Mouse (Mus musculus) cerebellum, adult 2 months (tissue): ENCODE measurements around the gene Rps19bp1. TPM values are rescaled to one million over a fixed set of nuclear protein-coding genes. Genes with fewer than 3 reads are reported as not detected.
A peak's percentile ranks its signal among the peaks of the same experiment; 100 is the strongest.

Source experiments
- DNase-seq, 2 experiments: peaks; one replicate each; pipeline ENCODE4 v3.0.0; 2021
- H3K27ac ChIP-seq: fragments of 200-500 bp; 2 replicates; pipeline ENCODE4 v1.5.1; 2012; ENCODE audit warnings: low read length, control low read depth, inconsistent platforms; ENCODE audit not compliant: insufficient read depth
- H3K27me3 ChIP-seq: fragments of 200-500 bp; 2 replicates; pipeline ENCODE4 v1.6.1; 2012; ENCODE audit warnings: inconsistent platforms, mild to moderate bottlenecking, low read length, moderate library complexity; ENCODE audit not compliant: control insufficient read depth, insufficient read depth
- H3K4me1 ChIP-seq: fragments of 200-500 bp; 2 replicates; pipeline ENCODE4 v1.6.1; 2011; ENCODE audit warnings: low read length; ENCODE audit not compliant: control insufficient read depth, insufficient read depth
- H3K4me3 ChIP-seq: fragments of 200-500 bp; replicated peaks from 2 replicates; pipeline ENCODE3; 2011; ENCODE audit warnings: mild to moderate bottlenecking, low read depth, low read length, control low read depth; ENCODE audit not compliant: insufficient read depth
- CTCF ChIP-seq: fragments of 200-500 bp; IDR thresholded peaks from 2 replicates; pipeline ENCODE4 v1.5.1; 2011; ENCODE audit warnings: low read depth, mild to moderate bottlenecking, control low read depth, low read length, moderate library complexity, borderline replicate concordance; ENCODE audit not compliant: insufficient read depth
- POLR2A ChIP-seq: fragments of 200-500 bp; IDR thresholded peaks from 2 replicates; pipeline ENCODE4 v1.6.1; 2011; ENCODE audit warnings: low read length, control low read depth, borderline replicate concordance; ENCODE audit not compliant: insufficient read depth
- WGBS: fragments of 180-500 bp; shearing (Covaris S2); methylation state at CpG from one replicate; pipeline ENCODE4 v1.1.7; 2018; 5-methylcytosine and 5-hydroxymethylcytosine counted together
- polyA plus RNA-seq: library from polyadenylated mRNA; depleted of rRNA; stranded (reverse); fragments of >200 nt; gene quantifications from 2 replicates; pipeline ENCODE4 v1.2.3, GENCODE M21; 2012

Rps19bp1 gene
- polyA plus RNA-seq, 1 experiment = 38.6 TPM

DNA sequence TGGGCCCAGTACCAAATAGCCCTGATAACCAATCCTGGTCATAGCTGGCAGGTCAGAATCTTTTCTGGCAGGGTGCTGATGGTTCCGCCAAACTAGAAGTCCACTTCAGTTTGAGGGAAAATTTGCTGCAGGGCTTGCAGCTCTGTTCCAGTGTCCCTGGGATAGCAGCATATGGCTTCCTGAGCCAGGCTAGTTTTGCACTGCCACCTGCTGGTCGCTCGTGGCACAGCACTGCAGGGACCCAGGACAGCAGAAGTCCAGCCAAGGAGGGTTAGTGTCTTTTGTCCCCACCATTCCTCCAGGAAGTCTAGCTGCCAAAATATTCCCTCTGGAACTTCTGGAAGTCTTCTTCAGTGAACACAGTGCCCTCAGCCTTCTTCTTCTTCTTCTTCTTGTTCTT lies 3.4 kb downstream of the Rps19bp1 start:
- no peak for TF ChIP-seq POLR2A
- TF ChIP-seq CTCF = peak; percentile 99
- Histone ChIP-seq H3K4me1 (peaks cover 25% of the 10 kb centered on the region), H3K27me3 (no peaks in the 10 kb centered on the region), H3K4me3 (no peak overlapping the region), H3K27ac (no peak overlapping the region)
- DNase-seq = peak; percentile 87 to 92
- 1% methylated on average over 3 of the region's 3 CpGs for WGBS

DNA sequence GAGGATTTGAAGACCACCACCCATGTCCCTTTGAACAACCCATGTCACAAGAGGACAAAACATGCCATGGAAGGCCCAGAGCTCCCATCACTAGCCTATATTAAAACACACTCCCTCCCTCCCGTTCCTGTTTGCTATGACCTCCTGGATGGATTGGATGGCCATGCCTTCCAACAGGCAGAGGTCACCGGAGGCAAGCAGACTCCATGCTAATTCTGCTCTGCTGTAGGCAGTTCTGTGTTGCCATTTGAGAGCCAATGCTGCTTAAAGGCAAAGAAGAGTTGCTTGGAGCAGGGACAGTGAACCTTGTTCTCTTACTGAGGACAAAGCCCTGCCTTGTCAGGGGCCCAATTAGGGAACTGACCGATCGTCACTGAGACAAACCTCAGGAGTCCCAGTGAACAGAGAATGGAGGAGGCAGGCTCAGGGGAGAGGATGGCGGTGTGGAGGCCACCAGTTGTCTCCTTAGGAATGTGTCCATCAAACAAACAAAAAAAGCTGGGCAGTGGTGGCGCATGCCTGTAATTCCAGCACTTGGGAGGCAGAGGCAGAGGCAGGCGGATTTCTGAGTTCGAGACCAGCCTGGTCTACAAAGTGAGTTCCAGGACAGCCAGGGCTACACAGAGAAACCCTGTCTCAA lies 4.6 kb downstream of the Rps19bp1 start:
- WGBS = 61% methylated on average over 8 of the region's 8 CpGs
- Histone ChIP-seq H3K4me1 (peaks cover 25% of the 10 kb centered on the region), H3K27me3 (no peaks in the 10 kb centered on the region), H3K4me3 (no peak overlapping the region), H3K27ac (no peak overlapping the region)
- DNase-seq = no peak
- TF ChIP-seq POLR2A (no peak), CTCF (no peak)

DNA sequence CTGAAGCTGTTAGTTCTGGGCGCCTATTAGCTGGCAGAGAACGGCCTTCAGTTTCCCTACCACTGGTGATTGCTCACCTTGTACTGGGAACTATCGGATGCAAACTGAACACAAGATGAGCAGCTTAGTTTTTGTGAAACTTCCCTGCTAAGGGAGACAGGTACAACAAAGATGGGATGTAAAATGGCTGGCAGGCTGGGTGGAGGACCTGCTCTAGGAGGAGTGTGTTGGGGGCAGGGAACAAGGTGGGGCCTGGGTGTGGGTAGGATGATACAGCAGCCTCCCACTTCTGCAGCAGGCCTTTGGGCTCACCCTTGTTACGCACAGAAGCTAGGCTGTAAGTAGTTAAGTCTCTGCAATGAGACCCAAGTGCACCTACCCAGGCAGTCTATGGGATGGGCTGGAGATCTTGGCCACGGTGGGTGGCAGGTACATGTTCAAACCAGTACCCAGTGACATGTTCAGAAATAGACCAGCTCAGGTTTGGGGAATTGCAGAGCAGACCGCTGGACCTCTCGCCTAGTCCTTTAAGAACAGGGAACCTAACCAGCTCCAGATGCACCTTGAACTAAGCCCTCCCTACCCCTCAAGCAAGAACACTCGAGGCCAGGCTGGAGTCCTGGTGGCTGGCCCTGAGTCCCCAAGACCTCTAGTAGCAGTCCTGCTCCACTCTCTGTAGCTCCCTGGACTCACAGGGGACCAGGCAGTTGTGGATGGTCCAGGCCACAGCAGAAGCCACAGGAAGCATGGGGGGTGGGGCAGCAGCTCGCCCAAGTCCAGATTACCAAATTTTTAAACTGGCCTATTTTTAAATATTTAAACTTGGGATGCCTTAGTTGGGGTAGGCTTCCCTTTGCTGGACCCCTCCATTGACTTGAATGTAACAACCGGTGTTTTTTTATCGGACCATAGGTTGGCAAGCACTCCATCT lies 5.6 kb downstream of the Rps19bp1 start:
- Histone ChIP-seq H3K27me3 (no peaks in the 10 kb centered on the region), H3K27ac (0 out of 2 replicates have a peak overlapping the region, but pooled peaks have one; percentile 19), H3K4me3 (no peak overlapping the region), H3K4me1 (peaks cover 24% of the 10 kb centered on the region)
- 60% methylated on average over 11 of the region's 11 CpGs for WGBS
- no peak for DNase-seq
- TF ChIP-seq CTCF (no peak), POLR2A (peak; percentile 34; the same call in 1 of the 2 replicates)

DNA sequence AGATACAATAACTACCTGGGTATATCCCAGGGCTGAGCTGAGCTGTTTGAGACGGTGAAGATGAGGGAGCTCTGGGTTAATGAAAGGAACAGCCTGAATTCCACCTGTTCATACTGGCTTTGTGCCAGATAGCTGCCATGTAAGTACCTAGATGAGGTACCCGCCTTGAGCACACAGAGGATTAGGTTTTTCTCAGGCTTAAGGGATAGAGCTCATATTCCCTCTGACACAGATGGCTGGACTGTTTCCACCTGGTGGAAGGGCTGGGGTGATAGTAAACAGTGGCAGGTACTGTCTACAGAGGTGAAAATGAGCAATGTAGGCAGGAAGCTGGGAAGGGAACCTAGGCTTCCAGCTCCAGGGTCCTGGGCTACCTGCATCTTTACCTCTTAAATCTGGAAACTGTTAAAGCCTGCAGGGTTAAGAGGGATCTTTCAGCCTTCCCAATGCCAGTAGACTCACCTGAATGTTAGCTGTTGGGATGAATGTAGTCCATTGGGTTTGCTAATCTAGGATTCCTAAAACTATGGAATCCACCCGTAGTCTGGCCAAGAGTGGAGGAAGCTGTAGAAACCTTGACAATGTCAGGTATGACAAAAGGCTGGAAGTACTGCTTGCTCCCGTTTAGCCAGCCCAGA lies 6.4 kb downstream of the Rps19bp1 start:
- peak; percentile 50 to 72 for DNase-seq
- Histone ChIP-seq H3K27me3 (no peaks in the 10 kb centered on the region), H3K4me3 (no peak overlapping the region), H3K27ac (0 out of 2 replicates have a peak overlapping the region, but pooled peaks have one; percentile 19), H3K4me1 (peaks cover 21% of the 10 kb centered on the region)
- TF ChIP-seq POLR2A (no peak), CTCF (no peak)
- 8% methylated on average over 4 of the region's 4 CpGs for WGBS

DNA sequence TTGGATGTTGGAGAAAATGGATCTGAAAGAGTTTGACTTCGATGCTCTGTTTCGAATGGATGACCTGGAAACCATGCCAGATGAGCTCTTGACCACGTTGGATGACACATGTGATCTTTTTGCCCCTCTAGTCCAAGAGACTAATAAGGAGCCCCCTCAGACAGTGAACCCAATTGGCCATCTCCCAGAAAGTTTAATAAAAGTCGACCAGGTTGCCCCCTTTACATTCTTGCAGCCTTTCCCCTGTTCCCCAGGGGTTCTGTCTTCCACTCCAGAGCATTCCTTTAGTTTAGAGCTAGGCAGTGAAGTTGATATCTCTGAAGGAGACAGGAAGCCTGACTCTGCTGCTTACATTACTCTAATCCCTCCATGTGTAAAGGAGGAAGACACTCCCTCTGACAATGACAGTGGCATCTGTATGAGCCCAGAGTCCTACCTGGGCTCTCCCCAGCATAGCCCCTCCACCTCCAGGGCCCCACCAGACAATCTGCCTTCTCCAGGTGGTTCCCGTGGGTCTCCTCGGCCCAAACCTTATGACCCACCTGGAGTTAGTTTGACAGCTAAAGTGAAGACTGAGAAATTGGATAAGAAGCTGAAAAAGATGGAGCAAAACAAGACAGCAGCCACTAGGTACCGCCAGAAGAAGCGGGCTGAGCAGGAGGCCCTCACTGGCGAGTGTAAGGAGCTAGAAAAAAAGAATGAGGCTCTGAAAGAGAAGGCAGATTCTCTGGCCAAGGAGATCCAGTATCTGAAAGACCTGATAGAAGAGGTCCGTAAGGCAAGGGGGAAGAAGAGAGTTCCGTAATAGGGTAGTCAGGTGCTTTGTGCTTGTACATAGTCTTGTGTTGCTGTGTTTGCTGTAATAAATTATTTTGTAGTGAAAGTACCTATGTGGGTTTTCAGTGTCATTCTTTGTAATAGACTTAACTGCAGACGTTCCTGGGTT lies 7.2 kb downstream of the Rps19bp1 start:
- Histone ChIP-seq H3K4me3 (peak overlapping the region; percentile 80), H3K4me1 (peaks cover 21% of the 10 kb centered on the region), H3K27me3 (no peaks in the 10 kb centered on the region), H3K27ac (0 out of 2 replicates have a peak overlapping the region, but pooled peaks have one; percentile 75)
- peak in 1 of 2 experiments; percentile 23 for DNase-seq
- TF ChIP-seq POLR2A (no peak), CTCF (no peak)
- WGBS = 24% methylated on average over 12 of the region's 12 CpGs

DNA sequence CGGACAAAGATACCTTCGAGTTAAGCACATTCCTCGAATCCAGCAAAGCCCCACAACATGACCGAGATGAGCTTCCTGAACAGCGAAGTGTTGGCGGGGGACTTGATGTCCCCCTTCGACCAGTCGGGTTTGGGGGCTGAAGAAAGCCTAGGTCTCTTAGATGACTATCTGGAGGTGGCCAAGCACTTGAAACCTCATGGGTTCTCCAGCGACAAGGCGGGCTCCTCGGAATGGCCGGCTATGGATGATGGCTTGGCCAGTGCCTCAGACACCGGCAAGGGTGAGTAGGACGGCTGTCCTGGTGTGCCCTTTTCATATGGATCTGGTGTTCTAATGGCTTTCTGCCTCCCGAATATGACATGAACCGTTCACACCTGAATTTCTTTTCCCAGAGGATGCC lies 7.9 kb downstream of the Rps19bp1 start:
- peak overlapping the region; percentile 75 for H3K27ac ChIP-seq
- no peak for TF ChIP-seq POLR2A
- no peak for TF ChIP-seq CTCF
- 1% methylated on average over 16 of the region's 16 CpGs for WGBS
- H3K4me1 ChIP-seq = peaks cover 21% of the 10 kb centered on the region
- no peaks in the 10 kb centered on the region for H3K27me3 ChIP-seq
- peak overlapping the region; percentile 80 for H3K4me3 ChIP-seq
- peak in 1 of 2 experiments; percentile 37 for DNase-seq

DNA sequence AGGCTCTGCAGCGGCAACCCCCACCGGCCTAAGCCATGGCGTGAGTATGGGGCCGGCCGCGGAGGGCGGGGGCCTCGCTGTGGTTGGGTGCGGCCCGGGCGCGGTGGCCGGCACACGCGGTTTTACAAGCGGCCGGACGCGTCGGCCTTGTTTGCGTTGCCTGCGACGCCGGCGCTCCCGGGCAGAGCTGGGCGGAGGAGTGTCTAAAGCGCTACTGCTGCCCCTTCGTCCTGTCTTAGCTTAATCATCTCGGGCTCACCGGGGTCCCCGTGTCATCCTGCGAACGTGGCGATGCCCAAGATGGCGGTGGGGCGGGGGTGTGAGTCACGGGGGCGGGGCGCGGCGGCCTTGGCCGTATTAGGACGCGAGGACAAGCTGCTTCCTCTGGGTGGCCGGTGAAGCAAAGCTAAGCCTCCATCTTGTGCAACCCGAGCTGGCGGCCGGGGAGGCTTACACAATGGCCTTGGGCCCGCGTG lies 8.4 kb downstream of the Rps19bp1 start:
- TF ChIP-seq CTCF = no peak
- no peak for TF ChIP-seq POLR2A
- peak overlapping the region; percentile 80 for H3K4me3 ChIP-seq
- peak overlapping the region; percentile 100 for H3K27ac ChIP-seq
- peak; percentile 76 to 77 for DNase-seq
- H3K4me1 ChIP-seq = peaks cover 21% of the 10 kb centered on the region
- 1% methylated on average over 51 of the region's 51 CpGs for WGBS
- H3K27me3 ChIP-seq = no peaks in the 10 kb centered on the region
